Mouse (Mus musculus) liver, adult (tissue): ENCODE measurements around the gene Fsd1.

Source experiments
- GATA4 ChIP-seq: IDR thresholded peaks from 2 replicates; pipeline ENCODE4 v1.6.1; 2014; ENCODE audit warnings: mild to moderate bottlenecking, low read length; ENCODE audit not compliant: insufficient replicate concordance

Fsd1 gene

DNA sequence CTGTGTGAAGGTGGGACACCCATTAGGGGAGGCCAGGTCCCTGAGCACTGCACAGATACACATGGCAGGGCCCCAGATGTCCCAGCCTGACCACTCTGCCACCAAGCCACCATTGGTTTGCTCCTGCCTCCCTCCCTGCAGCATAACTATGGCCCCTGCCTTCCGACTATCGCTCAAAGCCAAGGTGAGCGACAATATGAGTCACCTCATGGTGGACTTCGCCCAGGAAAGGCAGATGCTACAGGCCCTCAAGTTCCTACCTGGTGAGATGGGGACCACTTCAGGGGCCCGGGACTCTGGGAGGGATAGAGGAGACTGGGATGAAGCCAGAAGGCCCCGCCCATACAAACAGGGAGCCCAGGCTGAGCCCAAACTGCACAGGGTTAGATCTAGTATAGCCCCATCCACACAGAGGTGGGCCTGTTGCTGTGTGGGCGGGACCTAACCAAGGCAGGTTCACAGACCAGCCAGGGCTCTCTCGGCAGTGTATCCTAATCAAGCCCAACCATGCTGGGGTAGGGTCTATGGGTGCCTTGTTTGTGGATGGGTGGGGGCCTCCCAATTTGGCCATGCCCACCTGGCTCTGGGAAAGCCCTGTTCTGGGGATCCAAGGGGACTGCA, 4.1 kb downstream of the Fsd1 start:
- TF ChIP-seq GATA4: no peak

GRCm38 (mm10) chr17:55996007-55996406, 9.7 kb downstream of the Fsd1 start:
- TF ChIP-seq GATA4: no peak

DNA sequence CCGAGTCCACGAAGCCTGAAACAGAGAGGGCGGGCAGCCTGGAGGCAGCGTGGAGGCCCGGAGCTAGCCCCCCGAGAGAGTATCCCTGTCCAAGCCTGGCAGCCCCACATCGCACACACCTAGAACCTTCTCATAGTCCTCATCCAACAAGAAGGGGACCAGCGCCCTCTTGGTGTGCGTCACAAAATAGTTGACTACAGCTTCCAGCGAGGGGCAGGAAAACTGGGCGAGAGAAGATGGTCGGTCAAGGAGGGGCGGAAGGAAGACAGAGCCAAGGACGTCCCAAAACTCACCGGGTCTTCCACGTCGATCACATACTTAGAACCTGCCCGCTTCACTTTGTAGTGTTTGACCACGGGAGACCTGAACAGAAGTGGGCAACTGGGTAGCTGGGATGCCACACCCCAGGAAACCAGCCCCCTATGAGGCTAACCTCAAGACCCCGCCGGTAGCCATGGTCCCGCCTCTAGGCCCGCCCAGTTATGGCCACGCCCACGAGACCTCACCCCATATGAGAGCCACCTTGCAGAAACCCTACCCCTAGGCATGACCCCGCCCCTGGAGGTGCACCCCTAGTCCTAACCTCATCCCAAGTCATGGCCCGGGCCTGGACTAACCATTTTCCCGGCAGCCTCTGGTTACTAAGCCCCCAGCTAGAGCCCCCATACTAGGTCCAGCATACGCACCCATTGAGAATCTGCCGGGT, 13.6 kb downstream of the Fsd1 start:
- no peak for TF ChIP-seq GATA4

DNA sequence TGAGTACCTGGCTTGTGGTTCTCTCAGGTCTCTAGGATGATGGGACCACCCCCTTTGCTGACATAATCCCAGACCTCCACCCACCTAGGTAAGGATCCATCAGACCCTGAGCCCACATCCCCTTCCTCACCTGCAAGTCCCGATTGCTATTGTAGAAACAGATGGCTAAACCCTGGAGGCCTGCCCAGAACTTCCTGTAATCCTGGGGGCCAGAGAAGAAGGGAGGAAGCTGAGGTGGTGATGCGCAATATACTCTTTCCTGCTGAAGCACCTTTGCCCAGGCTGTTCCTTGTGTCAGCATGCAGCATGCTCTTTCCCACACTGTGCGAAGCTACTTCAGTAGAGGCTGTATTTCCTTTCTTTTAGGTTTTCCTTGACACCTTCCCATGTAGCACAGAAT, 16.7 kb downstream of the Fsd1 start:
- no peak for TF ChIP-seq GATA4

DNA sequence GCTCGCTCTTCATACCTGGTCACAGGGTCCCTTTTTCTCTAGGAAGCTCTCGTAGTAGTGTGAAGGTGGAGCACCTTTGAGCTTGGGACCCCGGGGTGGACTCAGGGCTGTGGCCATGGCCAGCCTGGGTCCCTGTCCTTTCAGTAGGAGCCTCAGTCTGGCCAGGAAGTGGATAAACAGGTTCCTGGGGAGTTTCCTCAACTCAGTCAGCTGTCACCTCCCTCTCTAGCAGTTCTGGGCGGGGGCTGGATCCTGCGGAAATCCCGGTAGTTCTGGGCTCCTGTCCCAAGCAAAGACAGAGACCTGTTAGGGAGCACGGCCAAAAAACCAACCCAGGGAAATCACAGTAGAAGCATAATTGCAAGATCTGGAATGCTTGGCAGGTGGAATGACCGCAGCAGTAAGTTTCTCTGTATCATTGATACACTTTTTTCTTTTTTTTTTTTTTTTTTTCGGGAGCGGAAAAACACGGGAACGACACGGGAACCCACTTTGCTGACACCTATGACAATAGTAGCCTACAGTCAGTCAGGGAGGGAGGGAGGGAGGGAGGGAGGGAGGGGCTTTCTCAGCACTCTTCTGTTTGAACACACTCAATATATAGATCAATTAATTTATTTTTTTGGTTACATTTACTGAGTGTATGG, 19.2 kb downstream of the Fsd1 start, which contains the start of the genes Stap2 and Mpnd:
Gene Stap2 (minus strand): TSS at position 170 of the 647 bp plus-strand sequence.
Gene Mpnd (plus strand): TSS at position 297 of the 647 bp plus-strand sequence.
- TF ChIP-seq GATA4: no peak; the same call in 1 of the 2 replicates

GRCm38 (mm10) chr17:56006956-56007355, 20.6 kb downstream of the Fsd1 start:
- no peak for TF ChIP-seq GATA4

DNA sequence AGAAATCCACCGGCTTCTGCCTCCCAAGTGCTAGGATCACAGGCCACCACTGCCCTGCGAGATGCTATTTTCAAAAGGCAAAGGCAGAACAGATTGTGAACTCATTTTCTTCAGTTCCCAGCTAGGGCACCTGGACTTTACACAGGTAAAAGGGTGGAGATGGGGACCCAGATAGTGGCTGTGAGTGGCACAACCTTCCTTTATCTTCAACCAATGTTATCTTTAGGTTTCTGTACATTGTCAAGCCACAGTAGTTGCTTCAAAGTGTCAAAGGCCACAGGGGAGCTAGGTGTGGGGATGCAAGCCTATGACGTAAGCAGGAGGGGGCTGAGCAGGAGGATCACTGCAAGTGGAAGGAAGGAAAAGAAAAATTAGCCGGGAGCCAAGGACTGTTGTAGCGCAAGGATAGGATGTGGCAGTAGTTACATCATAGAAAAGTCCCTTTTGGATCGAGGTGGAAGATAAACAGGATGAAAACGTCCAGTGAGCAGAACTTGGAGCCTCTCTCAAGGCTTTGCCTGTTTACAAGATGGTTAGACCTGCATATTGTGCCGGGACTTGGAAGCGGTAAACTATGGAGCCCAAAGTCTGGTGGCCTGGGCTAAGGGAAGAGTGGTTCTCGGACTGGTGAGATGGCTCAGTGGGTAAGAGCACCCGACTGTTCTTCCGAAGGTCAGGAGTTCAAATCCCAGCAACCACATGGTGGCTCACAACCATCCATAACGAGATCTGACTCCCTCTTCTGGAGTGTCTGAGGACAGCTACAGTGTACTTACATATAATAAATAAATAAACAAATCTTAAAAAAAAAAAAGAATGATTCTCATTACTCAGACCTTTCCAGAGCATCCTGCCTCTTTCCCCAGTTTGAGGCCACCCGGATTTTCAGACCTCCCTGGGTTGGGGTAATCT, 21.4 kb downstream of the Fsd1 start:
- no peak for TF ChIP-seq GATA4

DNA sequence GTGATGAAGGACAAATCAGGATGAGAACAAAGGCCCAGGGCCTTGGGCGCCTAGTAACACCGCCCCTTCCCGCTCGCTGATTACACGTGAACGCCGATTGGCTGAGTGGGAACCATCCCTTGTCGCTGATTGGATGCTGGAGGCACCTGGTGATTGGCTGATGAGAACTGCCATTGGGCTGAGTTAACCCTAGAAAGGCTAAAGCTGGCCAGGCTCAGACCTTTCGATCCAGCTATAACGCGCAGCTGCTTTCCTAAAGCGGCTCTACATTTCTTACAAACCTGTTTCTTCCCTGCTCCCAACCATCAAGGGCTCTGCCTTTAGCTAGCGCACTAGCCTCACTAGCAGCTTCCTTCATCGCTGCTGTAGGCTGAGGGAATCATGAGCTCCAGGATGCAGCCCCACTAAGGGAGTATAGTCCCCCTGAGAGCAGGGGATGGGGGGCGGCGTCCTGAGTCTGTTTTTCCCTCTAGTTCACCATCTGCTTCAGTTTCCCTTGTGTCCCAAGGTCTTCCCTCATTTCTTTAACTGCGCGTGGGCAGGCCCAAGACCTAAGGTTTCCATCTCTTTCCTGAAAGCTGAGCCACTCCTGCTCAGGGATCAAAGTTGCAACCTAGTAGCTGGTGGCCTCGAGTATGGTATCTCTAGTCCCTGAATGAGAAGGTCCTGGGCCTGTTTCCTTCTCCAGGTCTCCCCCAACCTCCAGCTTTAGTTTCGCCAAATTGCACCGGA, 22.2 kb downstream of the Fsd1 start:
- peak; percentile 93; the same call in 1 of the 2 replicates for TF ChIP-seq GATA4

DNA sequence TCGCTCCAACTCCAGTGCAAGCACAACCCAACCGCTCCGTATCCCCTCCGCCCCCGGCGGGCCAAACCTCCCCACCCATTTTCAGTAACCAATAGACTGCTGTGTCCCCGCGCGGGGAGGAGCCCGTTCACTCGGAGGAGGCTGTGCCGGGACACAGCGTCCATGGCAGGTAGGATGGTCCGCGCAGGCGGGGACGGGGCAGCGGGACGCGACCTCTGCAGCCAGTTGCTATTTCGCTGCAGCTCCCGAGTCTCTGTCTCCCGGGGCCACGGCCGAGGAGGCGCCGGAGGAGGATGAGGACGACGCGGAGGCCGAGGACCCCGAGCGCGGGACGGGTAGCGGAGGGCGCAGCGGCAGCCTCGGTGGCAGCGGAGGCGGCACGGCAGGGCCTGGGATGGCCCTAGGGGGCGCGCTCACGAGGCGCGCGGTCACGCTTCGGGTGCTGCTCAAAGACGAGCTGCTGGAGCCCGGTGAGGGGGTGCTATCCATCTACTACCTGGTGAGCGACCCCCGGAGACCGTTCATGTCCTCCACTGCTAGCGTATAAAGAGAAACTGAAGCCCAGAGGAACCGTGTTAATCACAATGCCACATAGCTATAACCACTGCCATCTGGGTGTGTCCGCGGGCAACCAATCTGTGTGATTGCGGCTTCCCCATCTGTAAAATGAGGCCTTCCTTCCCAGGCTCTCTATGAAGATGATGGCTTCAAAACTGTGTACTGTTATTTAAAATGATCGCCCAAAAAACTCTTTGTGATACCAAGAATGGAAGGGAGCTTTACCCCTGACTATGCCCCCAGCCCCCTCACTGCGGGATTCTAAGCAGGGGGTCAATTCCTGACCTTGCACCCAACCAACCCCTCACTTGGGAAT, 23.0 kb downstream of the Fsd1 start:
- peak; percentile 15; the same call in 1 of the 2 replicates for TF ChIP-seq GATA4

GRCm38 (mm10) chr17:56009962-56010240, 23.6 kb downstream of the Fsd1 start:
- no peak for TF ChIP-seq GATA4

DNA sequence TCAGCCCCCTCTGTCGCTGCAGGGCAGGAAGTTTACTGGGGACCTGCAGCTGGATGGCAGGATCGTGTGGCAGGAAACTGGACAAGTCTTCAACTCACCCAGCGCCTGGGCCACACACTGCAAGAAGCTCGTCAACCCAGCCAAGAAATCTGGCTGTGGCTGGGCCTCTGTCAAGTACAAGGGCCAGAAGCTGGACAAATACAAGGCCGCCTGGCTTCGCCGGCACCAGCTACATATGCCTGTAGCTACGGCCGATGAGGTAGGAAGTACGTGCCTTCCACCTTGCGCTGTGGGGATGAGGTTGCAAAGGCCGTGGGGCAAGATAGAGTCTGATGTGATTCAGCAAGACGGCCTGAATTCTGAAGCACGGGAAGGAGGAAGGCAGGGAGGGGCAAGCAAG, 23.9 kb downstream of the Fsd1 start:
- TF ChIP-seq GATA4: no peak

- TF ChIP-seq GATA4: no peak
Measured at GRCm38 (mm10) chr17:56010681-56011080, 24.4 kb downstream of the Fsd1 start.

DNA sequence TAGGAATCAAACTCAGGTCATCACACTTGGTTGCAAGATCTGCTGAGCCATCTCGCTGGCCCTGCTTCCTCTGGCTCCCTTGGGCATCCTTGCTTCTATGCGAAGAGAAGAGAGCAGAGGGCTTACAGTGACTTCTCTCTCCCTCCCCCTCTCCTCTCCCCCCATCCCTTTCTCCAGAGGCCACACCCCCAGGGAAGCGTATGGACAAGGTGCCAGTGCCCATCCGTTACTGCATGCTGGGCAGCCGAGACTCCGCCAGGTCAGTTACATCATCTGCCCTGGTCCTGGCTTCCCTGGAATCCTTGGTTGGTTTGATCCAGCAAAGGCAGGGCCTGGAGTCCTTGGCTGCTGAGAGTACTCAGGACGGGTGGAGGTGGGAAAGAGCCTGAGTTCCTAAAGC, 25.1 kb downstream of the Fsd1 start:
- no peak for TF ChIP-seq GATA4

GRCm38 (mm10) chr17:56015293-56015692, 29.0 kb downstream of the Fsd1 start:
- TF ChIP-seq GATA4: no peak
